Mouse (Mus musculus) urinary bladder, postnatal 14 days (tissue): Measurements from ENCODE around the gene Adad2.

Source experiments
- DNase-seq: peaks from one replicate; pipeline ENCODE4 v3.0.0; 2021; ENCODE audit warnings: low spot score

The Adad2 gene

DNA sequence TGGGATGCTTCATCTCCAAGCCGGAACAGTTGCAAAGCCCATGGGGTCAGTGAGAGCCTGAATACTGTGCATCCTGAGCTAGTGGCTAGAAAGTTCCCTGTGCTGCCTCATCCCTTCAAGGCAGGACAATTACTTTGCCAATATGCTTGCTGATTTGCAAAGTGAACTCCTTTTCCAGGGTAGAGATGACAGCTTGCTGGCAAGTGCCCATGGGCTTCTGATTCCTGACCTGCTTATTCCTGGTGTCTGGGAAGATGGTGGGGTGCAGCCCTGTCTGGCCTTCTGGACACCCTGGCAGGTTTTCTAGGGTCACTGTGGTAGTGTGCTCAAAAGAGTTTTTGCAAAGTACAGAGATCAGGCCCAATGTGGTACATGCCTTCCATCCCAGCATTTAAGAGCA lies 30.4 kb downstream of the Adad2 start:
- no peak for DNase-seq

DNA sequence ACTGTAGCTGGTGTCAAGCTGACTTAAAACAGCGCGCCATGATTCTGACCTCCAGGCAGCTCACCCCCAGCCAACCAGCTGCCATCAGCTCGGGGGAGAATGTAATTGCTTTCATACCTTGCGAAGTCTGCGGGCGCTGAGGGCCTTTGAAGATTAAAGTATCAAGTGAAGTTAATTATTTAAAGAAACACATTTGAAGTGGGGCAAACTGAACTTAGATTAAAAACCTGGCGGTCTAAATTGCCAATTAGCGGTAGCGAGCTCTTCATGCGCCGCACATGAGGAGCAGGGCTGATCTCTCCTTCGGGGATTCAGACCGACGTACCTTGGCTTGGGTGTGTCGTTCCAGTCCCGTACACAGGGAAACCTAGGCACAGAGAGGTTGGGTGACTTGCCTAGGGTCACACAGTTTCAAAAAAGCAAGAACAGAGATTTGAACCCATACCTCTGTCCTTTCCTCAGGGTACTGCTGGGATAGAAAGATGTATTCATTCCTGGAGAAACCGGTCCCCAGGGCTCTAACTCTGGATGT lies 31.9 kb downstream of the Adad2 start:
- DNase-seq = no peak

DNA sequence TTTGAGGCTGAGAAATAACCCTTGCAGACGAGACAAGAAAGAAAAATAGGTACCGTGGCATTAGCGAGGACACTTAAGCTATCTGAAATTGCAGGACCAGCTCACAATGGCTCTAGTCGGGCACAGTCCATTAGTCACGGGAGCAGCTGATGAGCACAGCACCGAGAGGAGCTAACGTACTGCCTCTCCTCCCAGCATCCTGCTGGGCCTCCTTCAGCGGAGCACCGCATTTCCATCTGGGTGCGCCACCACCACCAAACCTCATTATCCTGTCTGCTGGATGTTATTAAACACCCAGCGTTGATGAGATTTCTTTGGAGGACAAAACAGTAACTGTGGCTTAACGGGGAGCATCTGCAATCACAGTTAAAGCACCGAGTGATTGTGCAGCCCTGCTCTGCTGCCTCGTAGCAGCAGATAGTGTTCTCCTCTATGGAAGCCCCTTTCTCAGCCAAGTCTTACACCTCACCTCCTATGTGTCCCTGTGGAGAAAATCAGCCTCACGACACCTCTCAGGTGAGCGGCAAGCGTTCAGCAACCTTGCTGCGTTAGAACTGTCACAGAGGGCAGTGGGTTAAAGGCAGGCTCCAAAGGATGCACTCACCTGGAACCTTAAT lies 32.5 kb downstream of the Adad2 start:
- no peak for DNase-seq

DNA sequence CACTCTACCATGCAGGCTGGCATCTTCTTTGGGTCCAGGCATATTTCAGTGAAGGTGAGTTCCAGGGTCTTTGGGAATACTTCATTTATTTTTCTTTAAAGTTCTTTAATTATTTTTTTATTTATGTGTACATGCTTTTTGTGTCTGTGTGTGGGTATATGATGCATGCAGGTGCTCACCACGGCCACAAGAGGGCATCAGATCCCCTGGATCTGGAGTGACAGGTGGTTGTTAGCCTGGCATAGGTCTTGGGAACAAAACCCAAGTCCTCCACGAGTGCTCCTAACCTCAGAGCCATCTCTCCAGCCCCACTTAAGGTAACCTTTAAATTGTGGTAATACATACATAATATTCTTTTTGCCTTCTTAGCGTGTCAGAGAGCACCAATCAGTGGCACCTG lies 33.6 kb downstream of the Adad2 start:
- DNase-seq = no peak

DNA sequence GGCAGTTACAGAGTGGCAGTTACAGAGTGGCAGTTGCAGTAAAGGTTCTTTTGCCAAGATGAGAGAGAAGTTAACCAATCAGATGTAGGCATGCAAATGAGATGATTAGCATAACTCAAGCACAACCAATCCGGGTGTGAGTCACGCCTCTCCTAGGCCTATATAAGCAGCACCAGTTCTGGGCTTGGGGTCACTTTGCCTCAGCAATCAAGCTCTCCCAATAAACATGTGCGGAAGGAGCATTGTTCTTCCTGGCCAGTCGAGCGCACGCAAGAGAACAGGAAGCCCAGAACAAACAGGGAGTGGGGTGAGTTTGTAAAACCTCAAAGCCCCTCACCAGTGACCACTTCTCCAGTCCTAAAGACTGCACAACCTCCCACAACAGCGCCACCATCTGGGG lies 34.3 kb downstream of the Adad2 start:
- DNase-seq = no peak

DNA sequence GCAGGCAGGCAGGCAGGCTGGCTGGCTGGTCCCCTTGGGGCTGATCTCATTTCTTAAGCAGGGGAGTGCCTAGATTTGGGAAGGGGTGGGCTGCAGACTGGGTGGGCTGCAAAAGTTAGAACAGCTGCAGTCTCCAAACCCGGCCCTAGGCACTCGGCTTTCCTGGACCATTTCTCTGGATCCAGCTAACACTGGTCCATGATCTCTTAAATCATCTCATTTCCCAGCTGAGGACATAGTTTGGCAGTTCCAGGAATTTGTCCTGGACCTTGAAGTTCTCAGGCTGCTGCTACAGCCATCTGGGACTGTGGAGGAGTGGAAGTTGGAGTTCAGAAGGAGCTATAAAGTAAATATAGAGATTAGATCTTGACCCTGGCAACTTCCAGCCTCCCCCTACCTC lies 38.8 kb downstream of the Adad2 start:
- DNase-seq = no peak

DNA sequence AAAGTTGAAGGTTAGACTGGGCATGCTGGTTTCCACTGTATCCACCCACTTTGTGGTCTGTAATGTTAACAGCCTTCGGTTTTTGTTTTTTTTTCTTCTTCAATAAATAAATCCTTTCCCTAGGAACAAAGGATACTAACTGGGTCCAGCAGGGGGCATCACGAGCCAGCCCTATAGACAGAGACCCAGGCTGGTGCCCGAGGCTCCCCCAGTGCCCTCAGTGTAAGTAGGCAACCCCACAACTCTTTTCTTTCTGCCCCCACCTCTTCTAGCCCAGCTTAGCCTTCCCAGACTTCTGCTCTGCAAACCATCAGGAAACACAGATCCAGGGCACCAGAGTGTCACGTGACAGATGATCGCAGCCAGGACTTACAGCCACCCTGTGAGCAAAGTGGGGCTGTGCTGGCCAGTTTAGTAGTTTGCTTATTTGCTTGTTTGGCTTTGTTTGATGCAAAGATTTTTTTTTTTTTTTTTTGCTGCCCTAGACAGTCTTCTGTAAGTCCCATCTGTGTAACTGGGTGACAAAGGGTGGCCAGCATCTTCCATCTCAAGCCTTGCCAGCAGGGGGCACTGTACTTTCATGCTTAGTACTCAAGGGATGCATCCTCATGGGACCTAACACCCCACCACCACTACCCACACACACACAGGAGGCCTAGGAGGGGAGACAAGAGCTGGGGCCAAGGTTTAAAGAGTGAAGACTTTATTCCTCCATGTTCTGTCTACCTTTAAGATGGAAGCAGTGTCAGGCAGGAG lies 44.3 kb downstream of the Adad2 start:
- peak; percentile 53 for DNase-seq

DNA sequence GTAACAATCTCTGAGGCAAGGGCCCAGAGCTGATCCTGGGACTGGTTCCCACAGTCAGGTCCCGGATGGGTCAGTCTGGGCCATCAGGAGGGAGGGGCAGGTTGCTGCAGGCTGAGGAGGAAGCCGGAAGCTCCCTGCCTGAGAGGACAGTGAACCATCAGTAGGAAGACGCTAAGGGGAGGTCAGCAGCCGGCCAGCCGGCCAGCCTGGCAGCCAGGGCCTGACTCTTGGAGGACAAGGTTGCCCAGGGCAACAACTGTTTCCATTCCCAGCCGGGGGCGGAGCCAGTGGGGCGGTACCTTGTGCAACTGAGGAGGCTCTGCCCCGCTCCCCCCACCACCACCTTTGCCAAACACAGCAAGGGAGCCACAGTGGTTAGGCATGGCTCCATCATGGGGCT lies 48.5 kb downstream of the Adad2 start:
- peak; percentile 56 for DNase-seq

DNA sequence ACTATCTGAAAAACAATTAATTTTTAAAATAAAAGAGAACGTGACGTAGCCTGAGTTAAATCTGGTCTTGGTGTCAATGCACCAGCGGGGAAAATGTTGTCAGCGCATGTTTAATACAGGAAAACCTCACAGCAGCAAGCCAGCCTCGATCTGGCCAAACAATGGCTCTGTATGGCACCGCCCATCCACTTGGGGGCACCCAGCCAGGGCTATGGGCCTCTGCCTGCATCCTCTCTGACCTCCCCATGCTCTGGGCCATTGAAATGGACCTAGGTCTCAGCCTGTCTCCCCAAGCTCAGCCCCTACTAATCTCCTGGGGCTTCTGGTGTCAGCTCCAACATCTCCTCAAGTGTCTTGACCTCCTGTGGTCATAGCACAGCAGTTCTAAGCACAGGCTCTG lies 49.3 kb downstream of the Adad2 start:
- no peak for DNase-seq

DNA sequence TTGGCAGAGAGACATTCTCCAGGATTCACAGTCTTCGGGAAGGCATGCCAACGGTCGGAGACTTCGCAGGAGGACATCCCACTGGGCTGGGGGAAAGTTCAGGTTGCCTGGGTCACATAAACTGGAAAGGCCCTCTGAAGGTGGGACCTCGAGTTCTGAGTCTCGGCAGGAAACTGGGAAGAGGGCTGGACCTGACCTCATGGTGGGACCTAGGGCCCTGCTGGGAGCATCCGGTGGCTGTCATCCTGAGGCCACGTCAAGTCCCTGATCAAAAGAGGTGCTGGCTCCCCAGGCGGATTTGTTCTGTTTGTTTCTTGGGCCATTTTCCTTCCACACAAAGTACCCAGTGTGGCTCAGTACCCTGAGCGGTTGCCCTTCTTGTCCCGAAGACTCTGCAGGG lies 50.9 kb downstream of the Adad2 start:
- no peak for DNase-seq

DNA sequence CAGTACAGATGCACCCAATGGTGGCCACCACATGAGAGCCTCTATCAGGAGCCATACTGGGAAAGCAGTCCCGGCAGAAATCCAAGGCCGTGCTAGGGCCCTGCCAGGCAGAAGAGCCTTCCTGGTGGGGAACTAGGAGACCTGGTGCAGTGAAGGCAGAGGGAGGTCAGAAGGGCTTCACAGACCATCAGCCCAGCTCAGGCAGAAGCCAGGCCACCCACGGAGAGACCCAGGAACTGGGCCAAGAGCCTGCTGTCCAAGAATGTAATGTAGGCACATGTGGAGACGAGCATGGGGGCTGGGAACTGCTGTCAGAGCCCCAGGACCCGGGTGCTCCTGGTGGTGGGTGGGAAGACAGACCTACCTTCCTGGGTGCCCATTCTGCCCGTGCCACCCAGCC lies 52.7 kb downstream of the Adad2 start:
- DNase-seq = peak; percentile 40
